Mouse (Mus musculus) cerebellum, postnatal 36 days (tissue): ENCODE data around the gene Olfr541.
"Not testable (repeated sequence)": the region's sequence is repeated elsewhere in the genome, so short reads cannot be mapped to it uniquely, and the experiment has no call there.

Source experiments
- DNase-seq, 2 experiments: peaks; one replicate each; pipeline ENCODE4 v3.0.0; 2021 to 2022; ENCODE audit warnings: mixed read lengths in 2 of 2

Gene Olfr541

DNA sequence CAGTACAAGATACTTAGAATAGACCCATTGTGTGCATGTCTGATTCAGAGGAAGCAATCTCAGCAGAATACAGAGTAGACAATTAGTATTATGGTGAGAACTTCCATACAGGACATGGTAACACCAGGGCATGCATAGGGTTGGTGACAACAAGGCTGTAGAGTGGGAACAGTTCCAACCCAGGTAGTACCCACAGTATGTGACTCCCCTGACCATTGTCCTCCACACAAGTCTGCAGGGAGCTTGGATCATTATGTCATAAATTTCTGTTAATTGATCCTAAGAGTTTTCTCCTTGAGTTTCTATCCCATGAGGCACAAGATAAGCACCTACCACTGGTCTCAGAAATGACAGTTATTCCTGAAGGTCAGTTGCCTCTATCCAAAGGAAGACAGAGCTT lies at the start of gene Olfr541:
Olfr541 (plus strand) TSS at position 301 of the 400 bp plus-strand sequence.
- no peak for DNase-seq

DNA sequence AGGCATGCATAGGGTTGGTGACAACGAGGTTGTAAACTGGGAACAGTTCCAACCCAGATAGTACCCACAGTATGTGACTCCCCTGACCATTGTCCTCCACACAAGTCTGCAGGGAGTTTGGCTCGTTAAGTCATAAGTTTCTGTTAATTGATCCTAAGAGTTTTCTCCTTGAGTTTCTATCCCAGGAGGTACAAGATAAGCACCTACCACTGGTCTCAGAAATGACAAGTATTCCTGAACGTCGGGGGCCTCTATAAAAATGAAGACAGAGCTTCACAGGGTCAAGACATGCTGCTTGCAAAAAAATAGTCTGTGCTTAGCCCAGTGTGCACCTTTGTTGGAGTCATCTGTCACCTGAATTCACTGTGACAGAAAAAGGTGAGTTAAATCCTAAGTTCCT lies 37.4 kb upstream of the Olfr541 start, which contains the start of gene Olfr539:
Olfr539 (plus strand) TSS at position 301 of the 400 bp plus-strand sequence.
- DNase-seq = no peak

- not testable (repeated sequence) for DNase-seq
Measured at GRCm38 (mm10) chr7:140670693-140671092, 26.4 kb upstream of the Olfr541 start.

- no peak for DNase-seq
Measured at GRCm38 (mm10) chr7:140675863-140676262, 21.2 kb upstream of the Olfr541 start.

DNA sequence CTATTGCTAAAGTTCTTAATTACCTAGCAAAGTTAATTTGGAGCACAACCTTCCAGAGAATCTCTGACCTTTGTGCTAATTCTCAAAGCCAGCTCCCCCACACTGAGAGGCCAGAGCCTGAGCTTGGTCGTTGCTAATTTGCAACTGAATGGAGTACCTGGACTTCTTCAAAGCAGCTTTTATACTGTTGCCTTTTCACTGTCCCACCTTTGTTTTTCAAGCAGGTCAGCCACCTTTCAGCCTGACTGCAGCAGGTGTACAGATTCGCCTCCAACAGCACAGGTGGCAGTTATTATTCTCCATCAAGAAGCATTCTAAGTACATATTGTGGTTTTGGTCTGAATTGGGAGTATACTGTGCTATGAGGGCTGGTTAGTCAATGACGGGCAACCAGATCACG lies 17.5 kb upstream of the Olfr541 start:
- not testable (repeated sequence) for DNase-seq

GRCm38 (mm10) chr7:140681651-140682050 lies 15.4 kb upstream of the Olfr541 start, which contains the start of gene Olfr45:
Gene Olfr45 (plus strand): TSS chr7:140681951.
- no peak for DNase-seq

GRCm38 (mm10) chr7:140706348-140706747 lies 9.3 kb downstream of the Olfr541 start:
- DNase-seq = no peak

DNA sequence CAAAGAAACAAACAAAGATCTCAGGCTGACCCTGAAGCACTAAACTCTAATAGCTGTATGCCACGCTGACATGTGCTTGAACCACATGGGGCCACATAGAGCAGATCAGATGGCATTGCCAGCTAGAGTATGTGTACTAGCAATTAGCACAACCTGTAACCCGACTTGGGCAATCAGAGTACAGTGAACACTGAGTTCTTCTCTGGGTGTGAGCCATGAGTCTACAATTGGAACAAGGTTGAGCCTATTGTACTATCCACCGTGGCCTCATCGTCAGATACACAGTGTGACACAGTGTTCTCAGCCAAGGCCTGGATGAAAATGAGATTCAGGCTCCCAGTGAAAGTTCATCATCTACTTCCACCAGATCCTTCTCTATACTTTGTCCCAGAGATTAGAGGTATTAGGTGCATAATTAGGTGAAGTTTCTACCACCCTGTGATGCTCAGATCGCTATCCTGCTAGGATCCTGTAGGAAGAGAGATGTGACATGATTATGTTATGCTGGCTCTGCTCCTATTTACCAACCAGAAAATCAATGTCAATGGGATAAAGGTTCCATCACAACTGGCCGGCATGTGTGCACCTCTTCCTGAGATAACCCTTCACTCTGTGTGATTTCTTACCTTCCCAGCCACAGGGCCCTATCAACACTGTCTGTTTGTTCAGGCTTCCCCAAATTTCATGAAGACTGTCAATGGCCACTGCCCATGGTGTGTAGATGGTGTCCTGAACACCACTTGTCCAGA lies 10.6 kb downstream of the Olfr541 start:
- no peak for DNase-seq

- DNase-seq = no peak
Measured at GRCm38 (mm10) chr7:140717155-140718055, 20.3 kb downstream of the Olfr541 start.

DNA sequence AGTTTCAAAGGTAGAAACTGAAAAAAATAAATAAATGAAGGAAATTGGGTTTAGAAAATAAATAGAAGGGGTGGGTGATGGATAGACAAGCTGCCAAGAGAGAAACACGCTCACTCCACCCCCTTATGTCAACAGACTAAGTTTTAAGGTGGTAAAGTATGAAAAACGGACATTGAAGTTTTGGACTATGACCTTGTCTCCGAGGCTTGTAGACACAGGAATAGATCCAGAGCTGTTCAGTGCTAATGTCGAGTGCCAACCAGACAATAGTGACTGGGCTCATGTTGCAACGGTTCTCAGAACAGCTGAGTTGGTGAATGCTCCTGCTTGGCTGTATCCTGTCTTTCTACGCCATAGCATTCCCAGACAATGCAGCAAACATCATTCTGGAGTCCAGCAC lies 24.0 kb downstream of the Olfr541 start:
- no peak for DNase-seq

- DNase-seq = no peak
Measured at GRCm38 (mm10) chr7:140725558-140725957, 28.5 kb downstream of the Olfr541 start.

DNA sequence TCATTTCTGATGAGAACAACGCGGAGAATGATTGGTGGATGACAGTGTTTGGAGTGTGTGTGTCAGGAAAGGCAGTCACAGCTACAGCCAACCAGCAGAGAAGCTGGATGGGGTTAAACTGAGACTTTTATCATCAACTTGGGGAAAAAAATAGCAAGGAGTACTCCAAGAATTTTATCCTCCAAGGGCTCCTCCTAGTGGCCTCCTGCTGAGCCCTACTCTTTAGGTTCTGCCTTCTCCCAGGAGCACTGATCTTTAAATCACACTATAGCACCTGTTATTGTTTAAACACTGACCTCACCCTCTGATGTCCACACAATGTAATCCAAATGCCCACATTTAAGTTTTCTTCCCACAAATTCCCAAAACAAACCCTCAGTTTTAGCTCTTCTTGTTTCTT lies 36.1 kb downstream of the Olfr541 start:
- DNase-seq = no peak

DNA sequence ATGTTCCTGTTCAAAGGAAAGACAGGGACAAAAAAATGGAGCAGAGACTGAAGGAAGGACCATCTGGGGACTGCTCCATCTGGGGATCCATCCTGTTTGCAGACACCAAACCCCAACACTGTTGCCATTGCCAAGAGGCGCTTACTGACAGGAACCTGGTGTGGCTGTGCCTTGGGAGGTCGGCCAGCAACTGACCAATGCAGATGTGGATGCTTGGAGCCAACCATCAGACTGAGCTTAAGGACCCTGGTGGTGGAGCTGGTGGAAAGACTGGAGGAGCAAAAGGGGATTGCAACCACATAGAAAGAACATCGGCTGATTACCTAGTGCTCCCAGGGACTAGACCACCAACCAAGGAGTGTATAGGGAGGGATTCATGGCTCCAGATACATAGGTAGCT lies 50.3 kb downstream of the Olfr541 start:
- no peak for DNase-seq

- no peak for DNase-seq
Measured at GRCm38 (mm10) chr7:140748116-140748826, 51.2 kb downstream of the Olfr541 start.

DNA sequence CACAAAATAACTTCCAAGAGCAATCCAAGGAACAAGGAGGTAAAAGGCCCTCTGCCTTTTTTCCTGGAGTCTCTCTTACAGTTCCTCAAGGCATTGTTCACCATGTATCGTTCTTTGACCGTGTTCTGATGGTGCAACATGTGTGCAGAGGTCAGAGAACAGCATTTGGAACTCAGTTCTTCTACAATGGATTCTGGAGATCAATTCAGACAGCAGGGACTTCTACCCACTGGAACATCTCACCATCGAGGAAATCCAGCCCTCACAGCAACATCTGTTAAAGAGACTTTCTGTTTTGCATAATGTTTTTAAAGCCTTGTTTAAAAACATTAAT lies 51.7 kb downstream of the Olfr541 start:
- DNase-seq = no peak

GRCm38 (mm10) chr7:140754556-140754955 lies 57.5 kb downstream of the Olfr541 start:
- no peak for DNase-seq
